12 mouse cellular contexts compared by ENCODE assay signal in the genomic region with DNA sequence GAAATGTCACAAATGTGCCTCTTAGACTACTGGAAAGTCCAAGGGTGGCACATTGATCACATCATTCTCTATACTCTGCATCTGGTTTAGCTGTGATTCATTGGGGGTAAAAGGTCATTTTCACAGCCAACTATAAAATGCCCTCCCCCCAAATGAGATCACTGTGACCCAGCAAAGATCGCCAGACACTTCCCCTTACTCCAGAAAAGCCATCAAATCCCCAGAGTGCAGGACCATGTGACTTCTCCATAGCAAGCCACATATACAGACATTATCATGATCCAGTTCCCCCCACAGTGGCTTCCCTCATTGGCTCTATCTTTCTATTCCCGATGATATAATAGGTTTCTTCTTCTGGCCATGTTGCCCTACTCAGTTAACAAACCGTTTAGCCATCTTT.
"Had no signal": no experiment of that assay in that cellular context is flagged by ENCODE, and none has a peak within 500 bp of the region (broad histone marks: within the 10 kb centered on the region; RNA-seq: fewer than 3 reads in every experiment).

No protein-coding gene starts in this region.

- H3K4me3 ChIP-seq: limb, embryonic 12.5 days; lung, embryonic 15.5 days; megakaryocyte, embryonic 14.5 days; midbrain, embryonic 12.5 days; neural tube, embryonic 12.5 days had no signal

- H3K9me3 ChIP-seq: lung, embryonic 15.5 days; neural tube, embryonic 12.5 days had no signal

- H3K27me3 ChIP-seq: limb, embryonic 12.5 days; lung, embryonic 15.5 days; megakaryocyte, embryonic 14.5 days; midbrain, embryonic 12.5 days; neural tube, embryonic 12.5 days had no signal

- H3K4me1 ChIP-seq: limb, embryonic 12.5 days; megakaryocyte, embryonic 14.5 days; neural tube, embryonic 12.5 days had no signal

- H3K36me3 ChIP-seq: limb, embryonic 12.5 days; lung, embryonic 15.5 days; midbrain, embryonic 12.5 days; neural tube, embryonic 12.5 days had no signal

- H3K27ac ChIP-seq: limb, embryonic 12.5 days; lung, embryonic 15.5 days; macrophage; midbrain, embryonic 12.5 days; neural tube, embryonic 12.5 days; stomach, postnatal 0 days had no signal

- H3K4me2 ChIP-seq: limb, embryonic 12.5 days; lung, embryonic 15.5 days; midbrain, embryonic 12.5 days; neural tube, embryonic 12.5 days had no signal

- H3K9ac ChIP-seq: limb, embryonic 12.5 days; liver, postnatal 0 days; lung, embryonic 15.5 days; midbrain, embryonic 12.5 days; neural tube, embryonic 12.5 days had no signal

- DNase-seq: kidney, adult 8-10 months; kidney, postnatal 25 days; lung, postnatal 14 days; thymus, postnatal 4 days had no signal
